Mouse (Mus musculus) gastrocnemius, adult 18-20 months (tissue): ENCODE measurements at regions not wholly inside any gene's neighbourhood (a gene's known extent, or its start where the extent isn't known, plus 50 kb on each side); places are given as distances from the start of the nearest gene placed in this dataset.

Experiments
- DNase-seq: peaks from one replicate; pipeline ENCODE4 v3.0.0; 2021; ENCODE audit warnings: low spot score

DNA sequence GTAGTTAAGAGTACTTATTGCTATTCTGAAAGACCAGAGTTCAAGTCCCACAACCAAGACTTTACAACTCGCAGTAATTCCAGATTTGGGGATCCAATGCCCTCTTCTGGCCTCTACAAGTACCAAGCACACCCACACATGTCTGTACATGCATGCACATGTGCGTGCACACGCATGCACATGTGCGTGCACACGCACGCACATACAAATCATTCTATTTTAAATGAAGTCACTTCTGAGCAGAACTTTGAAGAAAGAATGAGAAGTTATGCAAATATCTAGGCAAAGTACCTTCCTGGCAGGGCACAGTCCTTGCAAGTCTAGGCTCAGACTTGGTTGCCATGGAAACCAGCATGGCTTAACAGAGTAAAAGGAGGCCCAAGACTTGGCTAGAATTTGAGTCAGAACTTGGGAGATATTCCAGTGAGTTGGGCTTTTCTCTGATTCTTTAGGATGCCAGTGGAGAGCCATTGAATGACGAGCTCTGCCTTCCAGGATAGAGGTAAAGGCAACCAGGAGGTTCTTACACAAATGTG lies 265.4 kb upstream of the Atp2b1 start:
- DNase-seq = no peak

DNA sequence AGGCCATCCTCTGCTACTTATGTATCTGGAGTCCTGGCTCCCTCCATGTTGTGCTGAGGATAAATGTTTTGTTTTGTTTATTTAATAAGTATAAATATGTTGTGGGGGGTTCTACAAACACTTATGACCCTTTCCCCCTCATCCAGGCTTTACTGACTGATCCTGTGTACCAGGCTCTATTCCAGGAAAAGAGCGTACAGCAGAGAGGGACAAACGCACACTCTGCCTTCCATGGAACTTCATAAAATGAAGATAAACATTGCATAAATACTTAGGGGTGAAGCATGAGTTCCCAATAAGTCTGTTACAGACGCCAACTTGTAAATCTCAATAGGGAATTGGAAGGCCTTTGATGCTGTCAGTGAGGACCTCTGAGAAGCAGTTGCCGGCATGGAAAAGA lies 263.7 kb upstream of the Atp2b1 start:
- DNase-seq = no peak

DNA sequence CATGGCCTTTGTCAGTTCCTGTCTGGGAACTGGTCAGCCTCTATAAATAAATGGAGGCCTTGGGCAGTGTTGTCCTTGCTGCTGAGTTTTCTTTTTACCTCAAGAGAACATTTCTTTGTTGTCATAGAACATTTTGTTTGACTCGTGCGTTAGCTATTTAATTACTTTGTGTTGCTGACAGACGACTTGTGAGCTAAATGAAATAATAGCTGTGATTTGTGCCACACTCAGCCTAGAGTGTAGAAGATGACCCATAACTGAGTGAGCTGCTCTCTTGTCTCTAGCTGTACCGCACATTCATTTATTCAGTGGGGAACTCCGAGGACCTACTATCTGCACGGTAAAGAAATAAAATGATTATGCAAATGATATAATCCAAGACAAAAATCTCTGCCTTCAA lies 263.1 kb upstream of the Atp2b1 start:
- DNase-seq = no peak

DNA sequence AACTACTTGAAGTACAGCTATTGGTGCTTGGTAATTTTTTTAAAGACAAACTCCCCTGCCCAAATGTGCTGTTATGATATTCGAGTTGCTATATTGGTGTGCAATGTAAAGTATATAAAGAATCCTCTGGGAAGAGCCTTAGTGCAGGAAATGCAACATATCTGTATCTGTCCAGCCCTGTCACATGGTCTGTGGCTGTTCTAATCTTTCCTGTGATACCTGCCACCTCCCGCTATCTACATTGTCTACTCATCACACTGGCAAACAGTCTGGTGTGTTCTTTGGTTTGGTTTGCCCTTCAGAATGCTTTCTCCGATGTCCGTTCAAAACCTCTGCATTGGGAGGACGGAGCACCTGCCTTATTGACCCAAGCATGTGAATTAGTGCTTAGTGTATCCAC lies 262.6 kb upstream of the Atp2b1 start:
- DNase-seq = no peak

DNA sequence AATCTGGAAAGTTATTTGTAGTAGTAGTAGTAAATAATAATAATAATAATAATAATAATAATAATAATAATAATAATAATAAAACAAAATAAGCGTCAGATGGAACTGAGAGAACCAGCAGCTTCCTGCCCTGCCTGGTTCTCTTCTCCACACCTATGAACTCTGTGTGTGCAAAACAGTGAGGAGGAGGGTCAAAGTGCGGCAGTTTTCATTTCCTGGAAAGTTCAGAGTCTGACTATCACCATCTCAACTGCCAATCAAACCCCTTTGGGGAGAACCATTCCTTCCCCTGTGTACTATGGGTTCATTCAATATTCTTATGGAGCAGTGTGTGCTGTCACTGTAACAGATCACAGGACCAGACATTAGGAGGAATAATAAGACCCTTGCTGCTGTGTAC lies 262.1 kb upstream of the Atp2b1 start:
- no peak for DNase-seq

DNA sequence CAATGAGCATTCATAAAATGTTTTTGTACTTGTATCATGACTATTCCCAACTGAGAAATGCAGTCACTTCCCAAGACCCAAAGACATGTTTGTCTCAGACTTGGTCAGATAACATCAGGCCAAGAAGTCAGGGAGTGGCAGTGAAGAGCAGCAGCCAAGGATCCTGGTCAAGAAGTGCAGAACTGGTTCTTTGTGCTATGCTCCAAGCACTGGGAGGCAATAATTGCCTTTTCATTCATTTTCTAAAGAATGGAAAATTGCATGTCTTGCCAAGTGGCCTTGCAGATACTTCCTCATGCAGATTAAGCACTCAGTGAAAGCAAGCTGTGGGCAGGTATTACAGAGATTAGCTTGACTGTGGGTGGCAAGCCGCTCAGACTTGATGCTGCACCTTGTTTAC lies 253.5 kb upstream of the Atp2b1 start:
- peak; percentile 33 for DNase-seq

DNA sequence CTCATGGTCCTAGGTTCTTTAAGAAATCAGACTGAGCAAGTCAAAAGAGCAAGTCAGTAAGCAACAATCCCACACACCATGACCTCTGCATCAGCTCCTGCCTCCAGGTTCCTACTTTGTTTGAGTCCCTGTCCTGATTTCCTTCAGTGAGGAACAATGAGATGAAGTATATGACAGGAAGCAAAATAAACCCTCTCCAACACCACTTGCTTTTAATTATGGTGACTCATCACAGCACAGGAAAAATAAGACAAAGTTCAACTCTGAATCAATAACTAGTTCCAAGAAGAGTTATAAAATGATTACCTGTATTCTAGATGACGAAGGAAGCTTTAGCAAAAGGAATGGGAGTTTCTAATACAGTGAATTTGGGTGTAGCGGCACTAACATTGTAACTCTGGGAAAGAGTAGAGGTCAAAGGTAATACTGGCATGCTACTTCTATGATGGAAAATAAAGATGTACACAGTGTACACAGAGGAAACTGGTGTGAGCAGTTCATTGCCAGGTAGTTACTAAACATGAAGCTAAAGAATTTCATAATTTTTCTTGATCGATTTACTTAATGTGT lies 248.2 kb upstream of the Atp2b1 start:
- no peak for DNase-seq

DNA sequence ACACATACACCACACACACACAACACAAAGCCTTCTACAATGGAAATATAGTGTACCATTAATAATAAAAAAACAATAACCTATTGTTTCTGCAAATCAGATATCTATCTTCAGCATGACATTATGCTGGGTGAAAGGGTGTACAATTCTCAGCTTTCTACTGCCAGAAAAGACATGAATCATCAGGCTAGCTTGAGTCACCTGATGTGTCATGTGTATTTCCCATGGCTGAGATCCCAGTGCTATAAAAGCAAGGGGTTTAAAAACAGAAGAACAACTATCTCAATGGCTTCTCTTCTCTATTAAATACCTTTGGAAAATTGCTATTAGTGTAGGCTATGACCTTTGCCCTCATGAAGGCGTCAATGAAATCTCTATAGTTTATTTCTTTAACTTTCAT lies 246.5 kb upstream of the Atp2b1 start:
- no peak for DNase-seq

DNA sequence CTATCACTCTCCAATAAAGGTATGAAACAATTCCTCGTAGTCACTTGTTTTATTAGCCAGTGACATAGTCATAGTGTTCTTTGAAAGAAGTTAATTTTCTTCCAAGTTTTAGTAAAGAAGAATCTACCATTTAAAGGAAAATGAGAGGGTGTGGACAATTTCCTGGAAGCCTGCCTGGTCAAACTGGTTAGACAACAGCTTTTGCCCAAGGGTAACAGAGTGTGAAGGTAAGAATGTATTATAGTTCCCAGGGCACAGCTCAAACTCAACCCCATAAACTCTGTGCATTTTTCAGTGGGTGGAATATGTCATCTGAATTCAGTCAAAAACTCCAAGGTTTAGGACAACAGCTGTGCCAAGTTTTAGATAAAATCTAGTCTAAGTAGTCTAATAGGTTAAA lies 240.1 kb upstream of the Atp2b1 start:
- no peak for DNase-seq

DNA sequence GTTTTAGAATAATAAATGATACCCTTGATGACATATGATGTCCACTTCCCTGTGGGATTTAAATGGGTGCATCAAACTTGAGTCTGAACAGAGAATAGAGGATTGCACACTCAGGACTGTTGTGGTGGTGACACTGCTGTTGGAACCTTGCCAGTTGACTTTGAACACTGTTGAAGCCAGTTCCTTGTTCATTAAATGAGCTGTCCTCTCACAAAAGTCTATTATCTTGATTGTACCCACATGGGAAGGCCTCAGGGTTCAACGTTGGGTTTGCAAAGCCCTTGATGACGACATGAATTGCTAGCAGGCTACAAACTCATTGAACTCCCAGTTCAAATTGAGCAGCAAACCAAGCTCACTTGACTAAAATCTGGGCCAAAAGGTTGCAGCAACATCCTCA lies 237.3 kb upstream of the Atp2b1 start:
- DNase-seq = no peak

DNA sequence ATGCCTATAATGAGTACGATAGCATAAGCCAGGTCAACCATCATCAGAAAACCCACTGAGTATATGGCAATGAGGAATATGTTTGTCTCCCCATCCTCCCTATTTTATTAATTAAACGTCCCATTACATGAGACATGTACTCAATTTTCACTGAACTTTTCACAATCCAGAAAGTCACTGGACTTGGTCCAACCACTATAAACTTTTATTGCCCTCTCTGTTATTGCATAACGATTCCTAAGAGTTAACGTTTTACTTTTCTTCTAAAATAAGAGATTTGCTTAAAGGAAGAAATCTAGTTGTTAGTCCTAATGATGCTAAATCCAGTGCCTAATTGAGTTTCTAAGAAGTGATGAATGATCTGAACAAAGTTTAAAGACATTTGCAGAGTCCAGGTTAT lies 236.0 kb upstream of the Atp2b1 start:
- no peak for DNase-seq

DNA sequence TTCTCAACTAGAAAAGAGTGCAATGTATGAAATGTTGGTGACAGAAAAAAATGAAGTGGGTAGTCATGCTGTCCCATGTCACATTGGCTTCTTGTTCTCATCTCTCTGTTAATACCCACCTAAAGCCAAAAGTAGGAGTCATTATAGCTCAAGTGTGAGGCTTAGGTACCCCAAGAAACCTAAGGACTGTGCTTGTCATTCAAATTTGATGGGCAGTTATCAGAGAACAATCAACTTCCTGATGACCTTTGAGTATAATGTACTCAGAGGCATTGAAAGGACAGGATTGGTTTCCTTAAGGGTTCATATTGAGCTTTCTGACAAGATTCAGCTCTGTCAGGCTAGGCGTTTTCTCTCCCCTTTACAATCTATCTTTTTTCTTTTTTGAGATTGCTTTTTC lies 231.8 kb upstream of the Atp2b1 start:
- DNase-seq = no peak

DNA sequence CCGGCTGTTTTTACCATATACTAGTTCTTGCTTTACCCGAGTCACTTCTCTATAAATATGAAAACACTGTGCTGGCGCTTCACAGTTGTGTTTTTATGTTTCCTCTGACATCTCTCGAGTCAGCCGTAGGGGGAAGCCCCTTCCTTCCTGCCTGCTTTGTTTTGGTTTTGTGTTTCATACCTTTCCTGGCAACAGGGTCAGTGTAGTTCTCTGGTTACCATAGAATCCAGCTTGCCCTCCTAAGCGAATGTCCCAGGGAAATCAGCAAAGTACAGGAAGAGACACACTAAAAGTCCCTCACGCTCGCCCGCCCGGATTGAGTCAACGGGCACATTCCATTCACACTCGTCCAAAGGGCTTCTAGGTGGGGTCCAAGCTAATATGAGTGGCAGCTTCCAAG lies 230.0 kb upstream of the Atp2b1 start:
- peak; percentile 38 for DNase-seq

DNA sequence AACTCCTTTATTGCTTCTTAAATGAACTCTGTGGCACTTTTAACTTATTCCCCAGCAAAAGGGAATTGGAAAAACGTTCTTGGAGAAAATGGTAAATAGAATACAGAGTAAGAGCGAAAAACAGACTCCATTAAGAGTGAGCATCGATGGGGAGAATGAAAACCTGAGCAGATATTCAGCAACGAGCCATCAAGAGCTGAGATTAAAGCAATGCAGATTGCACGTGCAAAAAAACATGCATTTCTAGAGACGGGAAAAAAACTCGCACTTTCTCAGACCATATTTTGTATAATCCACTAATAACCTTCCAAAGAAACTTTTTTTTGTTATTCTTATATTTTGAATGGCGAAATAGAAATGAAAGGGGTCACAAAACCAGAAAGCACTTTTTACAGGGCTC lies 229.5 kb upstream of the Atp2b1 start:
- no peak for DNase-seq

DNA sequence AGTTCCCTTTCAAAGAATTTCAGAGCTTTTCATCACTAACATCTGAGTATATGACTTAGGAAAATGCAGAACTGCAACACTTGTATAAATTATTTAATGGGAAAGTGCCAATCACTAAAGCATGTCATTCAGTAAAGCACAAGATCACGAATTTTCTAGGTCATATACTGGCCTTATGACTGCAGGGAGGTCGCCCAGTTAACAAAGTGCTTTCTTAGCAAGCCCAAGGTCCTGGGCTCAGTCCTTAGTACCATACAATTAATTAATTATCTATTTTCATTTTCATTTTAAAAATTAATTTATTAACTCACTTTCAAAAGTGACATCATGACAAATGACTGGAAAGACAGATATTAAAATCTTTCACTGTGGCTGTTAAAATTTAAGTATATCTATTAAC lies 228.5 kb upstream of the Atp2b1 start:
- DNase-seq = no peak

DNA sequence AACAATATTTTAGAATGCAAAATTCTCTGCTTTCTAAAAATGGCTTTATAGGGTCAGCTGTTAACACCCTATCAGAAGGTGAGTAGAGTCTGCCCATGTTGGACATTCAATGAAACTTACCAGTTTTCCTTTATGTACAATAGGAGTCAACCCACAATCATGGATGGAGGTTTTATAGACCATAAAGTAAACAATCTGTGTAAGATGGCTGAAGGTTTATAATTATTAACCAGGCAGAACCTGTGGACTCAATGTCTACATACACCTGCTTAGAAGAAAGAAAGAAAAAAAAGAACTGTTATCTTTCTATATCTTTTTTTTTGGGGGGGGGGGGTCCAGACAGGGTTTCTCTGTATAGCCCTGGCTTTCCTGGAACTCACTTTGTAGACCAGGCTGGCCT lies 227.8 kb upstream of the Atp2b1 start:
- DNase-seq = no peak

DNA sequence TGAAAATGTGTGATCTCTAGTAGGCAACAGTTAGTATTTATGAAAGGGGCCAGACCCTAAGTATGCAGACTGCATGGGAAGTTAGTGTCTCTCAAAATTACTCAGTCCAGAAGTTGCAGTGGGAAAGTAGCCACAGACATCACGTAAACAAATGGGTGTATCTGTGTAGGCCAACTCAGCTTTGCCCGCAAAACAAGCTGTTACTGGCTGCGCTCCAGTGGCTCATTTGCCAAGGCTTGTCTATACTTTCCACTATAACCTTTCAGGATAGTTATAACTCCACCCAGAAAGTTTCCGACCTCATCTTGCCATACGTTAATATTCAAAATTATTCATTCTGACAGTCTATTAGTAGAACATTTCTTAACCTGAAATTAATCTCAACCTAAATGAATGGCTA lies 222.4 kb upstream of the Atp2b1 start:
- no peak for DNase-seq

DNA sequence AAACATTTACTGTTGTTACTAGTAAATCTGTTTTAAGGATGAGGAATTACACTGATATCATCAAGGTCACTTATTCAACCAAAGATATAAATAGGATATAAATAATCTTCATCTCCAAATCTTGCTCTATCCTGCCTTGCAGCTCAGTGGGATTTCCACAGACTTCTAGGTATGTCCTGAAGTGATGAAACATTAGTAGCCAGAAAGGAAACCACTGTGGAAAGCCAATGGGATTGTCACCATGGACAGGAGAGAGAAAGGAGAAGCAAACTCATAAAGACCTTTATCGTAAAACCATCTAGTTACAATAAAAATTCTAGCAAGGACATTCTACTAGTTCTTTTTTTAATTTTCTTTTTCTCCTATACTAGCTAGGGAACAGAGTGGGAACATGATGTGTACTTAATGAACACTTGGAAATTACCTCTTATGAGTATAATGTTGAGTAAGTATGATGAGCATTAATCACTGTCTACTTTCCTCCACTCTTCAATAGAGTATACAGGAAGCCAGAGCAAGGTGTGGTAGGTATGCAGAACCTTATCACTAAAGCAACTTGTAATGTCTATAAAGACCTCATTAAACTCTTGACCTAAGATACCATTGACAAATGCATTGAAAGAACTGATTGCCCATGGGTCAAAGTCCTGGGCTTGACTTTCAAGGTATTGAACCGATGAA lies 219.4 kb upstream of the Atp2b1 start:
- DNase-seq = no peak

DNA sequence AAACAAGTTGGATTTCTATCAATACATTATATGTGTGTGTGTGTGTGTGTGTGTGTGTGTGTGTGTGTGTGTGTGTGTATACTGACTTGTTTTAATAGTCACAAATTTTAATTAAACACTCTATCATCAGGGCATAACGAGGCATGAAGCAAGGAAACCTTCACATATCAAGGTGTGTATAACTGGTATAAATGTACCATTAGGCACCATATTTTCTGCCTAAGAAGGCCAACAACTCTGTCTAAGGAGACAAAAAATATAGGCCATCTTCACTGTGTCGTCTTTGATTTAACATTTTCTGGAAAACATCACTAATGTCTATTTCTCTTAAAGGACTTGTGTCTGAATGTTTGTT lies 218.9 kb upstream of the Atp2b1 start:
- DNase-seq = no peak

DNA sequence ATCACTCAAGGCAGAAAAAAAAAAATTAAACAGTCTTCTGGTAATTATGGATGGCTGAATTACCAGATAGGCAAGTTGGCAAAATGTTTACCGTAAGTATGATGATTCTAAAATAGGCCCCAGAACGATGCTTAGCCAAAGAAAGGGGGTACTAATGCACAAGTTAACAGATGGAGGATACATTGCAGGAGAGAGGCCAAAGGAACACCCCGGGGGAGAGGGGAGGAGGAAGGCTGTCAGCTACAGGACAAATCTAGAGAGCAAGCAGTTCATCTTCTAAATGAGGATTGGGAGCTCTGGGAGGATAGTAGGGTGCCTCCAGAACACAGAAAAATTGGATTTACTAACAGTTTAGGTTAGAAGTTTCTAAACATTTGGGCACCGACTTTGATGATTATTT lies 216.3 kb upstream of the Atp2b1 start:
- no peak for DNase-seq

DNA sequence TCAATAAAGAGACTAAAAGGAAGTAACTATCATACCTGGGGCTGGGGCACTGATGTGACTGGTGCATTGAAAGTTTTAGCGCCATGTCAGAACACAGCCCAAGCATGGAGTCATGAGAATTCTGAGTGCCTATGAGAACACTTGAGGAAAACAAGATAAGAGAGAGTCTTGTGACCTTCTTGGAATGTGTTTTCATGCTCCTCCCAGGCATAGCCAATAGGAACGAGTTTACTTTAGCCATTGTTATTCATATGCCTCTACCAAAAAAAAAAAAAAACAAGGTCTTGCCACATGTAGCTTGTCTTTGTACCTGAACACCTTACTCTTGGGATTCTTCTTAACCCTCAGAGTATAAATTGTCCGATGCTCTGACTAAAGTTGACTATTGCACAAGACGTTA lies 214.6 kb upstream of the Atp2b1 start:
- no peak for DNase-seq

DNA sequence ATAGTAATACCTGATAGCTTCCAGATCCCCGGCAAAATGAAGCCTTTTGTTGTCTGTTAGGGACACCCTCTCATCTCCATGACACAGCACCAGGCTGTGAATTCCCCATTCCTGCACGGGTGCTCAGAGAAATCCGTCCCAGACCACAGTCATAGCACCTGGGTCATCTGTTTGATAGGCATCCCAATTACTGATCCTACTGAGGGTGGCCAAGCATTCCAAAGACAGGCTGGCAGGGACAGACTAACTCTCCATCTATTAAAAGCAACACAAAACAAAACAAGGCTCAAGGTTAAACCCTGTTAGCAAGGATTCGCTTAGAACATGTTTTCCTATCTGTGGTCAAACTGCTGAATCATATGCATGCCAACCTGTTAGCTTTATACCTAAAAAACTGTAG lies 213.8 kb upstream of the Atp2b1 start:
- DNase-seq = no peak

DNA sequence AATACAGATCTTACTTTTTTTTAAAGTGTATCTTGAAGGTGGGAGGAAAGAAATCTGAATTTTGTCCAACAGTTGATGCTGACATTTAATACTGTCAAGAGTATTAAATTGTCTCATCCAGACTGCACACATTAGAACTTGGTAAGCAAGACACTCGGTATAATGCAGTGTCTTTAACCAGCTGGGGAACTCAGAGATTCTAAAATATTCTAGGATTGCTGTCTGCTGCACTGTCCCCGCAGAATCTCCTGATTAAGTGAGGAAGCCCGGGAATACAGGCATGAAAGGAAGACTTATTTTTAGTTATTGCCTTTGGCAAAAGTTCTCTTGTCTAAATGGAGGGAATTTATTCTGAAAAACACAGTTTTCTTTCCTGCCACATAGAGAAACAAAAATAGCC lies 212.9 kb upstream of the Atp2b1 start:
- DNase-seq = no peak
